Mouse (Mus musculus) bone marrow macrophage, adult 2 months (primary cell): ENCODE results near the gene Gtf2ird2.

Experiments used
- CTCF ChIP-seq: IDR thresholded peaks from 2 replicates; pipeline ENCODE4 v1.5.1; 2012; ENCODE audit warnings: low read depth, mild to moderate bottlenecking, low read length, moderate library complexity
- POLR2A ChIP-seq: IDR thresholded peaks from 2 replicates; pipeline ENCODE4 v1.6.1; 2012; ENCODE audit warnings: mild to moderate bottlenecking, low read depth, low read length, borderline replicate concordance

DNA sequence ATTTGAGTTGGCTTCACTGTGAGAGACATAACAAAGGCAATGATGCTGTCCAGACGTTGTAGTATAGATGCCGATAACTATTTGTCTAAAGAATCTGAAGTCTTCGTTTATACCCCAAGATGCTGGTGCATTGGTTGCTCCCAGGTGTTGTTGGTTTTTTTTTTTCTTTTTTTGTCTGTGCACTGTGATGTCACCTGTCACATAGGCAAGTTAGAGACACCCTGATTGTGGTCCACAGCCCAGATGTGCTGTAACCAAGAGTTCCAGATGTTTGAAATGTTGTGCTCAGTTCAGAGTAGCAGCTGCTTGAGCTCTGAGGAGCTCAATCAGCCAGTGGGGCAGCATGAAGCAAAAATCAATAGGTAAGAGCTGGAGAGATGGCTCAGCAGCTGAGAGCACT, 2.2 kb downstream of the Gtf2ird2 start:
- TF ChIP-seq POLR2A (no peak), CTCF (no peak)
